Mouse (Mus musculus) liver, adult 2 months (tissue): Measurements from ENCODE around the gene Tenm3. TPM values are rescaled to one million over a fixed set of nuclear protein-coding genes. Genes with fewer than 3 reads are reported as not detected.

Source experiments
- DNase-seq: peaks from one replicate; pipeline ENCODE4 v3.0.0-alpha.2; 2011; ENCODE audit warnings: low read depth, low spot score; ENCODE audit errors: extremely low read depth
- H3K27ac ChIP-seq: fragments of 200-500 bp; replicated peaks from 2 replicates; pipeline ENCODE4 v1.5.1; 2012; ENCODE audit warnings: low read depth, mild to moderate bottlenecking, control low read depth, inconsistent platforms, low read length; ENCODE audit not compliant: insufficient read depth
- H3K27me3 ChIP-seq: fragments of 200-500 bp; 2 replicates; pipeline ENCODE4 v1.6.1; 2012; ENCODE audit warnings: mild to moderate bottlenecking, moderate library complexity, low read length, inconsistent platforms; ENCODE audit not compliant: control insufficient read depth, insufficient read depth
- H3K36me3 ChIP-seq: fragments of 200-500 bp; 2 replicates; pipeline ENCODE4 v1.6.1; 2012; ENCODE audit warnings: low read length, inconsistent platforms; ENCODE audit not compliant: control insufficient read depth, insufficient read depth
- H3K4me1 ChIP-seq: fragments of 200-500 bp; 2 replicates; pipeline ENCODE4 v1.6.1; 2011; ENCODE audit warnings: low read length; ENCODE audit not compliant: control insufficient read depth, insufficient read depth
- H3K4me3 ChIP-seq: fragments of 200-500 bp; 2 replicates; pipeline ENCODE4 v1.5.1; 2011; ENCODE audit warnings: low read depth, mild to moderate bottlenecking, control low read depth, low read length, moderate library complexity; ENCODE audit not compliant: insufficient read depth
- H3K79me2 ChIP-seq: fragments of 200-500 bp; 2 replicates; pipeline ENCODE4 v1.6.1; 2012; ENCODE audit warnings: inconsistent platforms, mild to moderate bottlenecking, low read length, moderate library complexity; ENCODE audit not compliant: control insufficient read depth, insufficient read depth
- H3K9ac ChIP-seq: fragments of 200-500 bp; 2 replicates; pipeline ENCODE4 v1.6.1; 2012; ENCODE audit warnings: low read depth, mild to moderate bottlenecking, control low read depth, inconsistent platforms, low read length
- CTCF ChIP-seq: fragments of 200-500 bp; IDR thresholded peaks from 2 replicates; pipeline ENCODE4 v1.5.1; 2011; ENCODE audit warnings: low read depth, low read length, control low read depth
- POLR2A ChIP-seq: fragments of 200-500 bp; IDR thresholded peaks from 2 replicates; pipeline ENCODE4 v1.6.1; 2011; ENCODE audit warnings: low read length, control low read depth; ENCODE audit not compliant: insufficient read depth; ENCODE audit errors: extremely low read depth
- WGBS: fragments of 180-500 bp; shearing (Covaris S2); methylation state at CpG from one replicate; pipeline ENCODE4 v1.1.7; 2018; 5-methylcytosine and 5-hydroxymethylcytosine counted together
- polyA plus RNA-seq: library from polyadenylated mRNA; depleted of rRNA; stranded (reverse); fragments of >200 nt; gene quantifications from 2 replicates; pipeline ENCODE4 v1.2.3, GENCODE M21; 2012
- total RNA-seq: library from RNA; depleted of rRNA; stranded (reverse); fragments of >200 nt; gene quantifications from 2 replicates; pipeline ENCODE4 v1.2.3, GENCODE M21; 2014

The Tenm3 gene
- total and polyA plus RNA-seq, 2 experiments = 5.3 to 12.5 TPM

DNA sequence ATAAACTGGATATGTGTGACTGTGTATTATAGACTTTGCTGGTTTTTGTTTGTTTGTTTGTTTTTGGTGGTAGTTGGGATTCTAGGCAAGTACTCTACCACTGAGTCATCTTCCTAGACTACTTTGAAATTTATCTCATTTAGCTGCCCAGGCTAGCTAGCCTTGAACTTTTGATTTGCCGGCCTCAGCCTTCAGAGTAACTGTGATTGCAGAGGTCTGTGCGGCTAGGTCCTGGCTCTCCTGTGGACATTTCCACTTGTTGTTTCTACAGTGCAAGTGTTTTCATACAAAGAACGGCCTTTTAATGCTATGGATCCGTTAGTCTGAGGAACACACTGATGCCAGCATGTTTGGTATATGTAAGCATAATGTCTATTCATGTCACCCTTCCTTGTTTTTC is 495.4 kb downstream of the Tenm3 start:
- TF ChIP-seq CTCF = no peak
- no peak for TF ChIP-seq POLR2A
- no peaks in the 10 kb centered on the region for H3K27me3 ChIP-seq
- H3K79me2 ChIP-seq = no peaks in the 10 kb centered on the region
- H3K9ac ChIP-seq = no peak overlapping the region
- H3K36me3 ChIP-seq = peaks cover 9% of the 10 kb centered on the region; the same call in 1 of the 2 replicates
- no peak overlapping the region for H3K27ac ChIP-seq
- DNase-seq = no peak
- H3K4me1 ChIP-seq = no peaks in the 10 kb centered on the region
- no peak overlapping the region for H3K4me3 ChIP-seq
- WGBS = 95% methylated on average over 4 of the region's 4 CpGs

DNA sequence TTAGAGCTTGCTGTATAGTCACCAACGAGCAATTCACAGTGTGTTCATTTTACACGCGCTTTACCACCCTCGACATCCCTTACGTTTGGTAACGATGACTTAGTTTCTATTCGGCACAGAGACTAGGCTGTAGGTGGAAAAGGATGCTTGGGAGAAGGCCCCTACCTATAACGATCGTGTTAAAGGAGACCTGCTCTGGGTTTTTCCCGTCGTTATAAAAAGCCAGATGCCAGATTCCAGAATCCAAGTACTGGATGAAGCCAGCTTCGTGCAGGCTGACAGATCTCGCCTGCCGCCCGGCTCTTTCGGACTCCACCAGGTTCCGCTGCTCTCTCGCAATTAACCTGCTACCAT is 500.7 kb downstream of the Tenm3 start:
- Histone ChIP-seq H3K4me1 (no peaks in the 10 kb centered on the region), H3K79me2 (no peaks in the 10 kb centered on the region), H3K36me3 (peaks cover 11% of the 10 kb centered on the region; the same call in 1 of the 2 replicates), H3K27me3 (no peaks in the 10 kb centered on the region), H3K27ac (no peak overlapping the region), H3K9ac (no peak overlapping the region), H3K4me3 (no peak overlapping the region)
- TF ChIP-seq CTCF = no peak
- TF ChIP-seq POLR2A = no peak
- DNase-seq = no peak
- WGBS = 93% methylated on average over 18 of the region's 18 CpGs

DNA sequence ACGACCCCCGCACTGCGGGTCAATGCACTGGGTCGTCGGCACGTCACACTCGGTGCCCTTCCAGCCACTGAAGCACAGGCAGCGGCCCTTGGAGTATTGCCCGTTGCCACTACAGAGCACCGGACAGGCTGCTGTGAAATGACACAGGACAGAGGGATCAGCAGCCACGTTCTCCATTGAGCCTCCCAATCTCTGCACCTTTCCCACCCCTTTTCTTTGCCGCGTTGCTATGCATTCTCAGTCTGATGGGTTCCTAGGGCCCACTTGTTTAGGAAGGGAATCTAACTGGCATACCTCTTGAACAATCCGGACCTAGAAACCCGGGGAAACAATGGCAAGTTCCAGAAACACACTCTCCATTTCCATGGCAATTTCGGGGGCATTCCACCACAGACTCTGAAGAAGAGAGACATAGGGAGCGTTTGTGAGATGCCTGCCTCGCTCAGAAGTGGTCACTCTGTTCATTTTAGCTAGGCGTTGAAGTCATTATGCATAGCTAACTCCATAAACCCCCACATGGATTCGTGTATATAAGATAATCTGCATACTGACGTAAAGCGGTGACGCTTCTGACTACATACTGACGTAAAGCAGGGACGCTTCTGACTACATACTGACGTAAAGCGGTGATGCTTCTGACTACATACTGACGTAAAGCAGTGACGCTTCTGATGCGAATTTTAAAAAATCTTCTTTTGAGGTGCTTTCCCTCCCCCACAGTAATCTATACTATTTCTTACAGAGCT is 501.3 kb downstream of the Tenm3 start:
- Histone ChIP-seq H3K4me1 (no peaks in the 10 kb centered on the region), H3K9ac (no peak overlapping the region), H3K79me2 (no peaks in the 10 kb centered on the region), H3K36me3 (peaks cover 13% of the 10 kb centered on the region; the same call in 1 of the 2 replicates), H3K27me3 (no peaks in the 10 kb centered on the region), H3K27ac (no peak overlapping the region), H3K4me3 (no peak overlapping the region)
- 76% methylated on average over 30 of the region's 30 CpGs for WGBS
- no peak for TF ChIP-seq POLR2A
- no peak for TF ChIP-seq CTCF
- DNase-seq = no peak

DNA sequence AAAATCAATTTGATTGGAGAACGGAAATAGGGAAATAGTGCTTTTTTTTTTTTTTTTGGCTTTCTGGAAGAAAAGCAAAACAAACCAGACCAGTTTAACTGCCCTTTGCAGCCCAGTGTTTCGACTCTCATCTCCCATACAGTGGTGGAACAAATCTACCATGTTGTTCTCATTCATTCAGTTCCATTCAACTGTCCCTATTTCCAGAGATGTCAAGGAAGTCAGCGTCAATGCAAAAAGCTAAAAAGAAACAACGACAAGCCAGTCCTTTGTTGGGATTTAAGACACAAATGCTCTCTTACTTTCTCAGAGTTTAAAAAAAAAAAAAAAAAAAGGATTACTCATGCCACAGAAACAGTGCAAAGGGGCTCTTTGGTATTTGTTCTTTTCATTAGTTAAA is 502.1 kb downstream of the Tenm3 start:
- Histone ChIP-seq H3K4me3 (no peak overlapping the region), H3K79me2 (no peaks in the 10 kb centered on the region), H3K27me3 (no peaks in the 10 kb centered on the region), H3K36me3 (peaks cover 9% of the 10 kb centered on the region; the same call in 1 of the 2 replicates), H3K27ac (no peak overlapping the region), H3K4me1 (no peaks in the 10 kb centered on the region), H3K9ac (no peak overlapping the region)
- TF ChIP-seq POLR2A (no peak), CTCF (no peak)
- WGBS = 64% methylated on average over 4 of the region's 4 CpGs
- no peak for DNase-seq

DNA sequence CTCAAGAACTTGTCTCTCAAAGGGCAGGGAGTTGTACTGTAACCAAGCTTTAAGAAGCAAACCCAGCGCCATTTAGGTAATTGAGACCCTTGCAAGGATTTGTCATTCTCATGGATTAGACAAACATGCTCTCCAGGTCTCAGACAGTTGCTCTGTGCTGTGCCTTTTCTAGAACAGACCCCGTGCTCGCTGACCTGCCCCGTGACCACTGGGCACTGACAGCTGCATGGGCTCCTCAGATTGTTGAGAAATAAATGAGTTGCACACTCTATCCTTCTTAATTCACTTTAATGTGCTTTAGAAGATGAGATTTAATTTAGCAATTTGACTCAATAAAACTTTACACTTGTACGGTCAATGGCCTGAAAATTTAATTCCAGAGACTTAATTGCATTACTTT is 502.5 kb downstream of the Tenm3 start:
- Histone ChIP-seq H3K4me1 (no peaks in the 10 kb centered on the region), H3K27ac (no peak overlapping the region), H3K36me3 (peaks cover 6% of the 10 kb centered on the region; the same call in 1 of the 2 replicates), H3K79me2 (no peaks in the 10 kb centered on the region), H3K9ac (no peak overlapping the region), H3K4me3 (no peak overlapping the region), H3K27me3 (no peaks in the 10 kb centered on the region)
- 90% methylated on average over 5 of the region's 5 CpGs for WGBS
- TF ChIP-seq POLR2A = no peak
- no peak for TF ChIP-seq CTCF
- DNase-seq = no peak

DNA sequence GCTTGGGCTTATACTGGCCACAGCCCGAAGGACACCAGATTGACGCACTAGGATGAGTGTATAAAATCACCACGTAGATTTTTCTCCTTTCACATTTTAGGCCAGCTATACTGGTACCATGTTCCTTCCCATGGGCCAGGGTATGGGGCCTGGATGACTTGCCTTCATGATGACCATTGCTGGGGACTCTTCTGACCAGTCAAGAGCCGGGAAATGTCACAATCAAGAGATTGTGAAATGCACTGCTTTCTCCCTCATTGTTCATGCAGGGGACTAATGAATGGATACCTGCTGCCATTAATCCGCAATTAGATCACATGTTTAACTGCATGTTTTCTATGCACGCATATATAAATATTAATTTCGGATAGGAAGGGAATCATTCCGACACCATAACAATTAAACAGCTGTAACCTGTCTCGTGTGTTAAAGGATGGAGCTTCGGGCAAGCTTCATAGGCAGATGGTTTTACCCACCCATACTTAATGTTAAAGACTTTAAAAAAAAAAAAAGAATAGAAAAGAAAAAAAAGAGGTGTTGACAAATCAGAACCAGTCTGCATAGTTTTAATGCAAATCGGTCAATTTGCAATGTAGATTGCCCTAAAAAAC is 521.0 kb downstream of the Tenm3 start:
- Histone ChIP-seq H3K36me3 (0 out of 2 replicates have a peak, but pooled peaks cover 2% of the 10 kb centered on the region), H3K27me3 (no peaks in the 10 kb centered on the region), H3K27ac (no peak overlapping the region), H3K9ac (no peak overlapping the region), H3K79me2 (no peaks in the 10 kb centered on the region), H3K4me3 (no peak overlapping the region), H3K4me1 (no peaks in the 10 kb centered on the region)
- no peak for DNase-seq
- WGBS = 95% methylated on average over 11 of the region's 11 CpGs
- TF ChIP-seq CTCF = no peak
- no peak for TF ChIP-seq POLR2A
